Mouse (Mus musculus) neural tube, embryonic 14.5 days (tissue): ENCODE measurements at regions not wholly inside any gene's neighbourhood (a gene's known extent, or its start where the extent isn't known, plus 50 kb on each side); places are given as distances from the start of the nearest gene placed in this dataset.

ENCODE experiments used
- ATAC-seq: fragments of 200-750 bp; cut with Nextera tagmentation; 2 replicates; pipeline ENCODE4 v1.8.0; 2017; ENCODE audit warnings: low read depth, mild to moderate bottlenecking, moderate TSS enrichment, moderate library complexity
- H3K27ac ChIP-seq: fragments of 300-500 bp; sonication (generic); 2 replicates; pipeline ENCODE4 v1.5.1; 2014; ENCODE audit warnings: low read depth, mild to moderate bottlenecking, control low read depth, low read length, moderate library complexity, mixed read lengths
- H3K27me3 ChIP-seq: fragments of 300-500 bp; sonication (generic); 2 replicates; pipeline ENCODE4 v1.6.1; 2014; ENCODE audit warnings: low read length; ENCODE audit not compliant: control insufficient read depth, insufficient read depth
- H3K36me3 ChIP-seq: fragments of 300-500 bp; sonication (generic); 2 replicates; pipeline ENCODE4 v1.6.1; 2014; ENCODE audit warnings: low read length, mixed read lengths; ENCODE audit not compliant: control insufficient read depth, insufficient read depth
- H3K4me1 ChIP-seq: fragments of 300-500 bp; sonication (generic); 2 replicates; pipeline ENCODE4 v1.6.1; 2014; ENCODE audit warnings: low read length; ENCODE audit not compliant: control insufficient read depth, insufficient read depth
- H3K4me2 ChIP-seq: fragments of 300-500 bp; sonication (generic); 2 replicates; pipeline ENCODE4 v1.6.1; 2014; ENCODE audit warnings: mild to moderate bottlenecking, low read depth, low read length, control low read depth
- H3K4me3 ChIP-seq: fragments of 300-500 bp; sonication (generic); 2 replicates; pipeline ENCODE4 v1.5.1; 2014; ENCODE audit warnings: low read depth, low read length, control low read depth, mixed read lengths
- H3K9ac ChIP-seq: fragments of 300-500 bp; sonication (generic); replicated peaks from 2 replicates; pipeline ENCODE4 v1.6.1; 2014; ENCODE audit warnings: low read depth, mild to moderate bottlenecking, control low read depth, low read length, mixed read lengths
- H3K9me3 ChIP-seq: fragments of 300-500 bp; sonication (generic); 2 replicates; pipeline ENCODE4 v1.6.1; 2016; ENCODE audit warnings: low read length; ENCODE audit not compliant: control insufficient read depth
- WGBS: fragments of 180-500 bp; shearing (Covaris S2); extraction: QIAGEN DNeasy Blood & Tissue Kit; methylation state at CpG from one replicate; pipeline ENCODE4 v1.1.7; 2014; 5-methylcytosine and 5-hydroxymethylcytosine counted together

- Histone ChIP-seq H3K4me1 (no peaks in the 10 kb centered on the region), H3K27me3 (no peaks in the 10 kb centered on the region), H3K36me3 (no peaks in the 10 kb centered on the region), H3K4me2 (no peak overlapping the region), H3K4me3 (no peak overlapping the region), H3K9ac (no peak overlapping the region), H3K27ac (no peak overlapping the region), H3K9me3 (no peaks in the 10 kb centered on the region)
- ATAC-seq, result peak; percentile 87
- WGBS, result 4% methylated on average over 2 of the region's 2 CpGs
Observed at GRCm38 (mm10) chr8:33138874-33139273, 289.6 kb upstream of the 5930422O12Rik start.

- no peaks in the 10 kb centered on the region for H3K9me3 ChIP-seq
- no peaks in the 10 kb centered on the region for H3K27me3 ChIP-seq
- ATAC-seq, result peak; percentile 11; the same call in 1 of the 2 replicates
- H3K4me2 ChIP-seq, result no peak overlapping the region
- no peaks in the 10 kb centered on the region for H3K36me3 ChIP-seq
- H3K9ac ChIP-seq, result no peak overlapping the region
- no peak overlapping the region for H3K4me3 ChIP-seq
- H3K27ac ChIP-seq, result no peak overlapping the region
- 10% methylated on average over 2 of the region's 2 CpGs for WGBS
- no peaks in the 10 kb centered on the region for H3K4me1 ChIP-seq
Observed at GRCm38 (mm10) chr8:33139850-33140249, 288.7 kb upstream of the 5930422O12Rik start.

- no peak overlapping the region for H3K9ac ChIP-seq
- H3K9me3 ChIP-seq, result no peaks in the 10 kb centered on the region
- WGBS, result 91% methylated on average over 6 of the region's 6 CpGs
- H3K4me1 ChIP-seq, result no peaks in the 10 kb centered on the region
- no peak overlapping the region for H3K4me3 ChIP-seq
- no peaks in the 10 kb centered on the region for H3K36me3 ChIP-seq
- no peak for ATAC-seq
- no peak overlapping the region for H3K4me2 ChIP-seq
- H3K27ac ChIP-seq, result no peak overlapping the region
- H3K27me3 ChIP-seq, result no peaks in the 10 kb centered on the region
Observed at GRCm38 (mm10) chr8:33177642-33178041, 250.9 kb upstream of the 5930422O12Rik start.

- Histone ChIP-seq H3K4me2 (no peak overlapping the region), H3K27me3 (no peaks in the 10 kb centered on the region), H3K9ac (no peak overlapping the region), H3K36me3 (no peaks in the 10 kb centered on the region), H3K4me1 (no peaks in the 10 kb centered on the region), H3K4me3 (no peak overlapping the region), H3K27ac (no peak overlapping the region), H3K9me3 (no peaks in the 10 kb centered on the region)
- 68% methylated on average over 9 of the region's 9 CpGs for WGBS
- no peak for ATAC-seq
Observed at GRCm38 (mm10) chr8:33183029-33183428, 245.5 kb upstream of the 5930422O12Rik start.
